Mouse (Mus musculus): ENCODE data around the gene Trat1. TPM values are rescaled to one million over a fixed set of nuclear protein-coding genes. Genes with fewer than 3 reads are reported as not detected.

The Trat1 gene
- polyA plus RNA-seq, 2 experiments: 0.36 TPM; not detected in 1

GRCm38 (mm10) chr16:48806521-48806920 is 34.7 kb upstream of the Trat1 start:
- H3K4me3 ChIP-seq (replicated peaks; ENCODE audit: low read length): no peak overlapping the region
- no peak overlapping the region for H3K9ac ChIP-seq (ENCODE audit: low read depth, low read length, severe bottlenecking)
- DNase-seq (ENCODE audit: low spot score) (no peak), ATAC-seq (ENCODE audit: low FRiP score, low read depth) (no peak)
- H3K9me3 ChIP-seq (ENCODE audit: control insufficient read depth, low read length): no peaks in the 10 kb centered on the region
- 90% methylated on average over 1 of the region's 1 CpGs for WGBS
- H3K4me2 ChIP-seq (replicated peaks; ENCODE audit: low read depth, low read length, severe bottlenecking): no peak overlapping the region
- no peaks in the 10 kb centered on the region for H3K27me3 ChIP-seq (ENCODE audit: control insufficient read depth, insufficient read depth, low read length)
- no peaks in the 10 kb centered on the region for H3K4me1 ChIP-seq (ENCODE audit: control insufficient read depth, insufficient read depth, low read length)
- no peak overlapping the region for H3K27ac ChIP-seq (replicated peaks; ENCODE audit: low read depth, low read length)
- no peak for TF ChIP-seq POLR2A (IDR thresholded peaks at IDR 0.05; ENCODE audit: borderline replicate concordance, extremely low read depth, insufficient read depth, insufficient read length)
- H3K36me3 ChIP-seq (ENCODE audit: control insufficient read depth, insufficient read depth, low read length): no peaks in the 10 kb centered on the region

GRCm38 (mm10) chr16:48805412-48805811 is 33.6 kb upstream of the Trat1 start:
- Histone ChIP-seq H3K4me2 (replicated peaks; ENCODE audit: low read depth, low read length, severe bottlenecking) (no peak overlapping the region), H3K9ac (ENCODE audit: low read depth, low read length, severe bottlenecking) (no peak overlapping the region), H3K27ac (replicated peaks; ENCODE audit: low read depth, low read length) (no peak overlapping the region), H3K36me3 (ENCODE audit: control insufficient read depth, insufficient read depth, low read length) (no peaks in the 10 kb centered on the region), H3K27me3 (ENCODE audit: control insufficient read depth, insufficient read depth, low read length) (no peaks in the 10 kb centered on the region), H3K9me3 (ENCODE audit: control insufficient read depth, low read length) (no peaks in the 10 kb centered on the region), H3K4me1 (ENCODE audit: control insufficient read depth, insufficient read depth, low read length) (no peaks in the 10 kb centered on the region), H3K4me3 (replicated peaks; ENCODE audit: low read length) (no peak overlapping the region)
- ATAC-seq (ENCODE audit: low FRiP score, low read depth): no peak
- DNase-seq (ENCODE audit: low spot score): no peak
- no peak for TF ChIP-seq POLR2A (IDR thresholded peaks at IDR 0.05; ENCODE audit: borderline replicate concordance, extremely low read depth, insufficient read depth, insufficient read length)
- 93% methylated on average over 1 of the region's 1 CpGs for WGBS

- ATAC-seq (ENCODE audit: low FRiP score, low read depth) (no peak), DNase-seq (ENCODE audit: low spot score) (no peak)
- no peaks in the 10 kb centered on the region for H3K9me3 ChIP-seq (ENCODE audit: control insufficient read depth, low read length)
- no peak overlapping the region for H3K4me2 ChIP-seq (replicated peaks; ENCODE audit: low read depth, low read length, severe bottlenecking)
- no peak overlapping the region for H3K27ac ChIP-seq (replicated peaks; ENCODE audit: low read depth, low read length)
- no peak overlapping the region for H3K9ac ChIP-seq (ENCODE audit: low read depth, low read length, severe bottlenecking)
- no peaks in the 10 kb centered on the region for H3K27me3 ChIP-seq (ENCODE audit: control insufficient read depth, insufficient read depth, low read length)
- no peaks in the 10 kb centered on the region for H3K36me3 ChIP-seq (ENCODE audit: control insufficient read depth, insufficient read depth, low read length)
- WGBS: 87% methylated on average over 2 of the region's 2 CpGs
- no peaks in the 10 kb centered on the region for H3K4me1 ChIP-seq (ENCODE audit: control insufficient read depth, insufficient read depth, low read length)
- no peak for TF ChIP-seq POLR2A (IDR thresholded peaks at IDR 0.05; ENCODE audit: borderline replicate concordance, extremely low read depth, insufficient read depth, insufficient read length)
- H3K4me3 ChIP-seq (replicated peaks; ENCODE audit: low read length): no peak overlapping the region
Measured at GRCm38 (mm10) chr16:48800906-48801305, 29.1 kb upstream of the Trat1 start.

- DNase-seq (ENCODE audit: low spot score) (no peak), ATAC-seq (ENCODE audit: low FRiP score, low read depth) (no peak)
- no peak for TF ChIP-seq POLR2A (IDR thresholded peaks at IDR 0.05; ENCODE audit: borderline replicate concordance, extremely low read depth, insufficient read depth, insufficient read length)
- Histone ChIP-seq H3K9ac (ENCODE audit: low read depth, low read length, severe bottlenecking) (no peak overlapping the region), H3K27me3 (ENCODE audit: control insufficient read depth, insufficient read depth, low read length) (no peaks in the 10 kb centered on the region), H3K4me1 (ENCODE audit: control insufficient read depth, insufficient read depth, low read length) (no peaks in the 10 kb centered on the region), H3K27ac (replicated peaks; ENCODE audit: low read depth, low read length) (no peak overlapping the region), H3K4me3 (replicated peaks; ENCODE audit: low read length) (no peak overlapping the region), H3K36me3 (ENCODE audit: control insufficient read depth, insufficient read depth, low read length) (no peaks in the 10 kb centered on the region), H3K9me3 (ENCODE audit: control insufficient read depth, low read length) (no peaks in the 10 kb centered on the region), H3K4me2 (replicated peaks; ENCODE audit: low read depth, low read length, severe bottlenecking) (no peak overlapping the region)
- WGBS: 84% methylated on average over 3 of the region's 3 CpGs
Measured at GRCm38 (mm10) chr16:48799470-48799869, 27.6 kb upstream of the Trat1 start.

GRCm38 (mm10) chr16:48798285-48798684 is 26.5 kb upstream of the Trat1 start:
- no peak for ATAC-seq (ENCODE audit: low FRiP score, low read depth)

GRCm38 (mm10) chr16:48788704-48789185 is 16.9 kb upstream of the Trat1 start:
- H3K4me3 ChIP-seq (replicated peaks; ENCODE audit: low read length): no peak overlapping the region
- H3K9me3 ChIP-seq (ENCODE audit: control insufficient read depth, low read length): no peaks in the 10 kb centered on the region
- TF ChIP-seq POLR2A (IDR thresholded peaks at IDR 0.05; ENCODE audit: borderline replicate concordance, extremely low read depth, insufficient read depth, insufficient read length): no peak
- H3K4me1 ChIP-seq (ENCODE audit: control insufficient read depth, insufficient read depth, low read length): no peaks in the 10 kb centered on the region
- DNase-seq (ENCODE audit: low spot score) (no peak), ATAC-seq (ENCODE audit: low FRiP score, low read depth) (no peak)
- no peaks in the 10 kb centered on the region for H3K27me3 ChIP-seq (ENCODE audit: control insufficient read depth, insufficient read depth, low read length)
- no peak overlapping the region for H3K27ac ChIP-seq (replicated peaks; ENCODE audit: low read depth, low read length)
- 51% methylated on average over 4 of the region's 4 CpGs for WGBS
- H3K4me2 ChIP-seq (replicated peaks; ENCODE audit: low read depth, low read length, severe bottlenecking): no peak overlapping the region
- no peaks in the 10 kb centered on the region for H3K36me3 ChIP-seq (ENCODE audit: control insufficient read depth, insufficient read depth, low read length)
- H3K9ac ChIP-seq (ENCODE audit: low read depth, low read length, severe bottlenecking): no peak overlapping the region

More at GRCm38 (mm10) chr16:48798285-48798684, 26.5 kb upstream of the Trat1 start:
- DNase-seq (ENCODE audit: low spot score): no peak
- Histone ChIP-seq H3K4me3 (replicated peaks; ENCODE audit: low read length) (no peak overlapping the region), H3K9ac (ENCODE audit: low read depth, low read length, severe bottlenecking) (no peak overlapping the region), H3K4me2 (replicated peaks; ENCODE audit: low read depth, low read length, severe bottlenecking) (no peak overlapping the region), H3K27me3 (ENCODE audit: control insufficient read depth, insufficient read depth, low read length) (no peaks in the 10 kb centered on the region), H3K9me3 (ENCODE audit: control insufficient read depth, low read length) (no peaks in the 10 kb centered on the region), H3K27ac (replicated peaks; ENCODE audit: low read depth, low read length) (no peak overlapping the region), H3K36me3 (ENCODE audit: control insufficient read depth, insufficient read depth, low read length) (no peaks in the 10 kb centered on the region), H3K4me1 (ENCODE audit: control insufficient read depth, insufficient read depth, low read length) (no peaks in the 10 kb centered on the region)
- no peak for TF ChIP-seq POLR2A (IDR thresholded peaks at IDR 0.05; ENCODE audit: borderline replicate concordance, extremely low read depth, insufficient read depth, insufficient read length)
- 75% methylated on average over 3 of the region's 3 CpGs for WGBS

All from limb, embryonic 14.5 days (tissue).